Mouse (Mus musculus) testis, postnatal 10 days (tissue): ENCODE results near the gene Dad1.
"Not testable (repeated sequence)": the region's sequence is repeated elsewhere in the genome, so short reads cannot be mapped to it uniquely, and the experiment has no call there.

Source experiments
- DNase-seq: peaks from one replicate; pipeline ENCODE4 v3.0.0; 2021; ENCODE audit warnings: low spot score

Dad1 gene

DNA sequence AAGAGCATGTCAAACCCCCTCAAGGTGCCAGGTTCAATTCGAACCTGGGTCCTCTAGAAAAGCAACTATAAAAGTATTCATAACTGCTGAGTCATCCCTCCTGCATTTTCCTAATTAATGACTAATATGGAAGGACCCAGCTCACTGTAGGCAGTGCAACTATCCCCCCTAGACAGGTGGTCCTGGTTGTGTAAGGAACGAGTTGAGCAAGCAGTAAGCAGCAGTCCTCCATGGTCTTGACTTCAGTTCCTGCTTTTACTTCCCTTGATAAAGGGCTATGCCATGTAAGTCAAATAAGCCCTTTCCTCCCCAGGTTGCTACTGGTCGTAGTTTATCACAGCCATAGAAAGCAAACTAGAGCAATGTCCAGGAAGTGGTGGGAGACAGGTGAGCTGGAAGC lies 7.7 kb downstream of the Dad1 start:
- no peak for DNase-seq

GRCm38 (mm10) chr14:54244183-54244582 lies 9.7 kb downstream of the Dad1 start:
- DNase-seq = no peak

DNA sequence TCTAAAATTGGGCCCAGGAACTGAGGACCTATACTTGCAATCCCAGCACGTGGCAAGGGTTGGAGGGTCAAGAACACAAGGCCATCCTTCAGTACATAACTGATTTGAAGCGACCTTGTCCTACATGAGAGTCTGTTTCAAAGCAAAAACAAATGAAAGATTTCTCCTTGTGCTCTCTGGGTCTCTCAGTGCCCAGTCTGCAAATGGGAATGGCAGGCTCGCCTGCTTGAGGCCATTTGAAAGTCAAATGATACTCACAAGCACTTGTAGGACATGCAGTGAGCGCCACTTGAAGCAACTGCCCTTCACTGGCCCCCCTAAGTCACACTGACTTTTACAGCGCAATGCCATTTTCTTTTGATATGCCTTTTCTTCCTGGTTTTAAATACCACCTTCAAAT lies 13.4 kb downstream of the Dad1 start:
- DNase-seq = no peak

- DNase-seq = peak; percentile 94
Measured at GRCm38 (mm10) chr14:54239002-54239736, 14.7 kb downstream of the Dad1 start.

DNA sequence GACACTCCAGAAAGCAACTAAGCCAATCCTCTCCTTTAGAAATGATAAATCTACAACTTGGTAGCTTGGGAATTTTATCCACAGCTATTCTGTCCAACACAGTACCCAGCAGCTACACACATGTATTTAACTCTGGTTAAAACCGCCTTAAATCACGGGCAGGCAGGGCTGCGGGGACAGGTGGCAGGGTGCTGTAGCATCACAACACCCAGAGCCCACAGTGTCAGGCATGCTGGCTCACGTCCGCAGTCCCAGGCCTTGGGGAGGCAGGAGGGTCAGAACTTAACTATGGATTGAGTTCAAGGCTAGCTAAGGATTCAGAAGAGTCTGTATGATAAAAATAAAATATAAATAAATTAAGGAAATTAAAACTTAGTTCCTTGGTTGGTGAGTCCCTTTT lies 17.0 kb downstream of the Dad1 start:
- DNase-seq = no peak

- no peak for DNase-seq
Measured at GRCm38 (mm10) chr14:54235825-54236540, 17.9 kb downstream of the Dad1 start.

DNA sequence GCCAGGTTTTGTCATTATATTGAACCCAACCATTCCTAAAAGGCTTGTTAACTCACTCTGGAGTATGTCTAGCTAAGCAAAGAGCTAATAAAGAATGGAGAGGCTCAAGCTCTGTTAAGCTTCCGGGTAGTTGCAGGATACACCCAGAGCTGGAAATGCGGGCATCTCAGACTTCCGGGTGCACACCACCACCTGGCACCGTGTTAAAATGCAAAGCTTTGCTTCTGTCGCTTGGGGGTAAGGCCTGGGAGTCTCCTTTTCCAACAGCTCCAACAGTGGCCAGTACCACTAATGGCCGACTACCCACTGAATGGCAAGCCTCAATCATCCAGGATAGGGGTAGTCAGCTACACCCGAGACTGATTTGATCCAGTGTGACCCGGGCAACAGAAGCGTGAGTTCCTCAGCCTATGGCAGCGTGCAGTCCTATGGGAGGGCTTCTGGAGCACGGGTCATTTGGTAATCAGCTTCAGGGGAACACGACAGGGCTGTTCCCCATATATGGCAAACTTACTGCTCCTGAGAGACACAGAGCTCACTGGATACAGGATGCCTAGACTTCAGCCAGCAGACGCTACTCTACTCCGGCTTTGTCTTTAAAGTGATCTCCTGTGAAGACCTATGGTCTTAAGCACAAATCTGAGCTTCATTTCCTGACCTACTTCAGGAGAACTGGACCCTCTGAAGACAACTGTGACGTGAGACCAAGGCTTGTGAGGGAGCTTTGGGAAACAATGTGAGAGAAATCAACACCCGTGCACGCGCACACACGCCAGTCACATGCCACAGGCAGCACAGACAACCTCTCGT lies 19.5 kb downstream of the Dad1 start:
- no peak for DNase-seq

- DNase-seq = no peak
Measured at GRCm38 (mm10) chr14:54233559-54234143, 20.3 kb downstream of the Dad1 start.

DNA sequence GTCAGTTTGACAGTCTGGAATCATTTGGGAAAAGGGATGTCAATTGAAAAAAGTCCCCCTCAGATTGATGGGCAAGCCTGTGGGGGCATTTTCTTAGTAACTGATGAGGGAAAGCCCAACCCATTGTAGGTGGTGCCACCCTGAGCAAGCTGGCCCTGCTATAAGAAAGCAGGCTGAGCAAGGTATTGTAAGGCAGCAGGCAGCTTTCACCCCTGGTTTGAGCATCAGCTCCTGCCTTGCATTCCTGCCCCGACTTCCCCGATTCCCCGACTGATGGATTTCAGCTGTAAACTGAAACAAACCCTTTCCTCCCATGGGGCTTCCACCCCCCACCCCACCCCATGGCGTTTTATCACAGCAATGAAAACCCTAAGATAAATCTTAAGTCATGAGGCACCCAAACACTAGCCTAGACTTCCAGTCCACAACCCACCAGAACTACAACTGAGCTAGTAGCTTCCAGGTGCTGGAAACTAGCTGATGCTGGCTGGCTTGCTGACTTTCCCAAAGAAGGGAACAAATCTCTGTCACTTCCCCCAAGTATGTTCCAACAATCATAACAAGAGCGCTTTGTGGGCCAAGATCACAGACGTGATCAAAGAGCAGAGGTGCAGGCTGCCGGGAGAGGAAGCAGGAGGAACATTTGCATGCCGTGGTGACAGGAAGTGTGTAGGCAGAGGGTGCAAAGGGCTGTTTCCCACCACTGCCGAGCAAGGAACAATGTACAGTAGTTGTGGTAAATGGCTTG lies 20.9 kb downstream of the Dad1 start:
- peak; percentile 39 for DNase-seq

DNA sequence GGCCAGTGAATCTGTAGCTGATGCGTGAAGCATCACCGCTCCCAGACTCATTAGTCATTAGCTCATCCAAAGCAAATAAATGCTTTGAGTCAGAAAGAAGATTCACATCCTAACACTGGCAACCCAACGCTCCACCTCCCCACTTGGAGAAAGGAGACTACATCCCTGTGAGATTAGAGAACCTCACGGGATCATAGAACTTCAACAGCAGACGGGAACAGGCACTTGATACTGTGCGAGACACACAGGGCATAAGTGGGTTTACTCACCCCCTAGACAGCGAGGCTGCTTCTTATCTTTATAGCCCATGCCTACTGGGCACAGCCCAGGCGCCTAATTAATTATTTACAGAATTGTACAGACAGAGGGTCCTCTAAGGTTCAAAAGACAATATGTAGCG lies 21.8 kb downstream of the Dad1 start:
- DNase-seq = no peak

GRCm38 (mm10) chr14:54231176-54231956 lies 22.5 kb downstream of the Dad1 start:
- no peak for DNase-seq

DNA sequence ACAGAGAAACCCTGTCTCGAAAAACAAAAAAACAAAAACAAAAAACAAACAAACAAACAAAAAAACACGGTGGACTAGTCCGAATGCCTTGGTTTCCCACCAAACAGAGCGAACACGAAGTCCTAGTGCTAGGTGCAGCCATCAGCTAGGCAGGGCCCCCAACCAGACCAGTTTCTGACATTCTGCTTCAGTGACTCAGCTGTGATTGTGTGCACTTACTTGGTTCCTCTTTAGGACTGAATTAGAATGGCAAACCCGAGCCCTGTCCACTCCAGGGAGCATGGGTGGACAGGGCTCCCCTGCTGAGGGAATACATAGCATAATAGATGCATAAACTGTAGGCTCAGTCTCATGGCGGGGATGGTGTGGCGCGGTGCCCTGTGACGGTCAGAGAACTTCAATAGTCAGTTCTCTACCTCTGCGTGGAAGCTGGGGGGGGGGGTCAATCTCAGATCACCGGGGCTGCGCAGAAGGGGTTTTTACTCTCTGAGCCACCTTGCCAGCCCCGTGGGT lies 23.2 kb downstream of the Dad1 start:
- no peak for DNase-seq

DNA sequence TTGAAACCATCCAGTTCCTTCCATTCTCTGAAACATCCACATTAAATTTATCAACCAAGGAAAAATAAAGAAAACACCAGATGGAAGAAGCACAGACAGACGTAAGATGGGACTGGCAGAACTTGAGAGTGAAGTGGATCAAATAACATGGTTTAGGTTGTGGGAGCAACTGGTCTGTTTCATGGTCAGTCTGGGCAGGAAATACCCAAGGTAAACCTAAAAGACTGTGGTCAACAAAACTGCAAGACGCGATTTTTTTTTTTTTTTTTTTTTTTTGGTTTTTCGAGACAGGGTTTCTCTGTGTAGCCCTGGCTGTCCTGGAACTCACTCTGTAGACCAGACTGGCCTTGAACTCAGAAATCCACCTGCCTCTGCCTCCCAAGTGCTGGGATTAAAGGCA lies 24.1 kb downstream of the Dad1 start:
- DNase-seq = not testable (repeated sequence)

DNA sequence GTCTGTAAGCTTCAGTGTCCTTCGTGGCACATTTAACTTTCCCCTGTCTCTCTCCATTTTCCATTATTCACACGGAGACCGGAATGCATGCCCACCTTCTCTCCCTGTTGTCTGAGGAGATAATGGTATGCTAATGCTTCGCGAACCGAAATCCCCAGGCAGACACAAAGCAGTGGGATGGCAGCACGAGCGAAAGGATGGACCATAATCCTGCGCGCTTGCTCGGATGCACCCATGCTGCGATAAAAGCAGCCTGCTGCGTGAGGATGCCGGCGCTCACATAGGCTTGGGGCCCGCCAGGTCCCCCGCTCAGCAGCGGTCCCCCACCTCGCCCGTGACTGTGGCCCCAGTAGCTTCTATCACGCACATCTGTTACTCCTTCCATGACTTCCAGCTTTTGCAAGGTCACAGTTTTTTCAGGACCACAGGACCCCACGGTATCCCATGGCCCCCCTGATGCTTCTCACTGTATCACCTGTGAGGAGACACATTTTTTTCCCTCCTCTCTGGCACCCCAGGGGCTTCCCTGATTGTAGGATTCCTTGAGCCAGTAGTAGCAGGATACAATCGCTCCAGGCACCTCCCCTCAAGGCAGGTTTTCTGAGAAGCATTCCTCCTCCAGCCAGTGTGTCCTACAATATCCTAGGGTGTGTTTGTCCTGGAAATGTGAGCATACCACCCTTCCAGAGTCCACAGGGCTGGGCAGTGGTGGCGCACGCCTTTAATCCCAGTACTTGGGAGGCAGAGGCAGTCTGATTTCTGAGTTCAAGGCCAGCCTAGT lies 24.8 kb downstream of the Dad1 start:
- no peak for DNase-seq

- no peak for DNase-seq
Measured at GRCm38 (mm10) chr14:54228501-54228900, 25.4 kb downstream of the Dad1 start.

GRCm38 (mm10) chr14:54227911-54228451 lies 25.9 kb downstream of the Dad1 start:
- peak; percentile 89 for DNase-seq

DNA sequence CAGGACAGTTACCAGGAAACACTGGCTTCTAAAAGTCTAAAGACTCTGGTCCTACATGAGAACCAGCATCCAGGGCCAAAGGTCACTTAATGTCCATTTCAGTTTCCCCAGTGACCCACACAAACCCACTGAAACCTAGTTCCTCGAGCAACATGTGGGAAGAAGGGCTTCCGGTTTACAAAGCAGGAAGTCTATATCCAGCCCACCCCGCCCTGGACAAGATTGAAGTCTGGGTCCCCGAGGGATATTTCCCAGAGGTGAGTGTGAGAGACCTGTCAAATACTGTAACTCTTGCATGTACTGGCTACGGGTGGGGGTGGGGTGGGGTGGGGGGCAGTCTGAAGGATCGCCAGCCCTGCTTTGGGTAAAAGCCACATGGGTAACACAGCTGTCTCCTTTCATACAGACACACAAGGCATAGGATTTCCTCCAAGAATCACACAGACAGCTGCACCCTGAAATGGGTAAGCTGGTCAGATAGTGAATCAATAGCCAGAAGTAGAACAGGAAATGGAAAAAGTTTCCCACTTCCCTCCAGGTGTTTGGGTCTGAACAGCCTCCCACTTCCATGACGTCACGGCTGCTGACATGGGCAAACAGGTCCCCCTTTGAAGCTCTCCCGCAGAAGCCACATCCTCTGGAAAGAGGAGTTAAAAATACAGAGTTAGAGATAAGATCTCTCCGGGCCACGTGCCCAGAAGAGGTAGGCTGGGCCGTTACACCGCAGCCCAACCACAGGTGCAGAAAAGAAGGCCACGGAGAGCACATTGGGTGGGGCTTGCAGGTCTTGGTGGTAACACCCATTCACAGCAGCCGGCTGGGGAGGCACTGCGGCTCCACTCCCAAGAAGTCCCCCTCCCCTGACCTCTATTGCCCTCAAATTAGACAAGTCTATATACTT lies 26.7 kb downstream of the Dad1 start:
- peak; percentile 58 for DNase-seq

DNA sequence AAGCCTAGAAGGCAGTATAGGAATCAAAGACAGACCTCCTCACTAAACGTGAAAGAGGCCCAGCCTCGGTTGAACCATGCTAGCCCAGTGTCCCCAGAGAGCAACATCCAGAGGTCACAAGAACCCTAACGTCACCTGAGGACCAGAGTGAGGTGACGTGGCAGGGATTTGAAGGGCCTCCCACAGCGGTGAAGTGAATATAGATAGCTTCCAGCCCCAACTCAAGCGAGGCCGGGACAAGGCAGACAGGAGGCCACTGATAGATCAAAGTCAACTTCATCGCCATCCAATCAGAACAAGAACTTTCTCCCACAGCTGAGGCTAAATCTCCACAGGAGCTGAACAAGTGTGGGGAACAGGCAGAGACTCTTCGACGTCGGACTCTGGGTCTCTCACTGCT lies 28.2 kb downstream of the Dad1 start:
- DNase-seq = no peak
